Mouse (Mus musculus) C2C12 (cell line): ENCODE measurements around the gene 4930519P11Rik.

Source experiments
- CEBPB ChIP-seq: IDR thresholded peaks from one replicate; pipeline ENCODE4 v1.6.1; 2011; ENCODE audit warnings: low read depth, mild to moderate bottlenecking, control low read depth, moderate library complexity
- CTCF ChIP-seq: IDR thresholded peaks from one replicate; pipeline ENCODE4 v1.5.1; 2011; ENCODE audit not compliant: control insufficient read depth, insufficient read depth, insufficient read length
- FOSL1 ChIP-seq: IDR thresholded peaks from one replicate; pipeline ENCODE4 v1.8.0; 2011; ENCODE audit warnings: mild to moderate bottlenecking, low read length; ENCODE audit not compliant: poor library complexity, insufficient read depth, severe bottlenecking
- MAX ChIP-seq: IDR thresholded peaks from one replicate; pipeline ENCODE4 v1.6.1; 2011; ENCODE audit warnings: mild to moderate bottlenecking, control low read depth
- USF1 ChIP-seq: IDR thresholded peaks from one replicate; pipeline ENCODE4 v1.6.1; 2011; ENCODE audit warnings: low read depth, mild to moderate bottlenecking, control low read depth, moderate library complexity

DNA sequence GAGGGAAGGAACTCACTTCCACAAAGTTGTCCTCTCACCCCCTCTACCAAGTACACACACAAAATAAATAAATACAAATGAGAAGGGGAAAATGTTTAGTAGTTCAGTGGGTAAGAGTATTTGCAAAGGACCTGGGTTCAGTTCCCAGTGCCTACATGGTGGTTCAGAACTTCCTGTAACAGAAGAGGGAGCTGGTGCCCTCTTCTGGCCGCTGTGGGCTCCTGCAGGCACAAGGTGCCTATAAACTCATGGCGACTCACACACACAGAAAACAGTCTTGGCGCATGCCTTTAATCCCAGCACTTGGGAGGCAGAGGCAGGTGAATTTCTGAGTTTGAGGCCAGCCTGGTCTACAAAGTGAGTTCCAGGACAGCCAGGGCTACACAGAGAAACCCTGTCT, 25.3 kb upstream of the 4930519P11Rik start:
- no peak for TF ChIP-seq CTCF
- no peak for TF ChIP-seq USF1
- TF ChIP-seq FOSL1, result no peak
- no peak for TF ChIP-seq CEBPB
- TF ChIP-seq MAX, result no peak
